Mouse (Mus musculus) right cerebral cortex, adult 2 months (tissue): ENCODE results near the gene Golga2.
A peak's percentile ranks its signal among the peaks of the same experiment; 100 is the strongest.

Source experiments
- DNase-seq, 2 experiments: peaks; one replicate each; pipeline ENCODE4 v3.0.0; 2021 to 2022; ENCODE audit warnings: low spot score in 2 of 2

Gene Golga2

GRCm38 (mm10) chr2:32342539-32343350, 55.6 kb downstream of the Golga2 start:
- peak; percentile 84 to 86 for DNase-seq

- DNase-seq, result peak in 1 of 2 experiments; percentile 38
Observed at GRCm38 (mm10) chr2:32343351-32343671, 56.1 kb downstream of the Golga2 start.

- peak; percentile 69 to 70 for DNase-seq
Observed at GRCm38 (mm10) chr2:32344056-32344455, 56.9 kb downstream of the Golga2 start.

DNA sequence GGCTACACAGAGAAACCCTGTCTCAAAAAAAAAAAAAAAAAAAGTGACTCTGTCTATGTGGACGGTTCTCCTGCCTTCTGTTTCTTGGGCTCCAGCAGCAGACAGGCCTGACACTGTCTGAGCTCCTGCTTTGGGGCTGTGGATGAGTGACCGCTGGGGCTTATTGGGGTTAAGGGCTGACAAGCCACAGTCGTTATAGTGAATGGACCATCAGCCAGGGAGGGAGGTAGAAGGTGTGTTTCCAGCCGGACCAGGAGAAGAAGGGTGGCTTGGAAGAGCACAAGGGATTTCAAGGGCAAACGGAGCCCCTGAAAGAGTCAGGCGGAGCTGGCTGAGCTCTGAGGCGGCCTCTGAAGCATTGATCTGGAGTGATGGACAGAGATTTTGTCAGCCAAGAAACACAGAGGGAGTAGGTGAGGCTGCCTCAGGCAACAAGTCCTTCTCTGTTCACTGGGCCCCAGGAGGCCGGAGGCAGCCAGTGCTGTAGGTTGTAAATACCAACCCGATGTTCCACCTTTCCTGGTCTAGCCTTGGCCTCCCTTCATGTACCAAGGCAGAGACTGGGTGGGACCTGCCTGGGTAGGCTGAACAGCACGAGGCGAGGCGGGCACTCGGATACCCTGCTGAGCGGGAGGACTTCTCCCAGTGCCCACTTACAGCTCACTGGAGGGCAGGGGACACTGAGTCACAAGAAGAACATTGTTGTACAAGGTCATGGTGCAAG, 57.6 kb downstream of the Golga2 start:
- DNase-seq, result no peak

DNA sequence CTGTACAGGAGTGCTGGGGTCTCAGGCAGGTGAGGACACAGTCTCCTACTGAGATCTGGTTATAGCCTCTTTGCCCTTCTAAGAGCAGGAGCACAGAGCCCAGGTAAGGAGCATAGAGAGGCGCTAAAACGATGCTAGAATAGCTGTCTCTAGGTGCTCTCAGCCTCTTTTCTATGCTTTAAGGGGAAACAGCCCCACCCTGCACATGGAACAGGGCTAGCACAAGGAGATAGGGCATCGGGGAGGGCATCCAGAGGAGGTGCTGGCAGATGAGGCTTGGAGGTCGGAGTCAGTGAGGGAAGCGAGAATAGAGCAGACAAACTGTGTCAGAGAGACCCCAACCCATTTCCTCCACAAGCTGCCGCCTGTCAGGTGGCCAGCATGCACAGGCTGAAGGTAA, 59.8 kb downstream of the Golga2 start:
- no peak for DNase-seq

DNA sequence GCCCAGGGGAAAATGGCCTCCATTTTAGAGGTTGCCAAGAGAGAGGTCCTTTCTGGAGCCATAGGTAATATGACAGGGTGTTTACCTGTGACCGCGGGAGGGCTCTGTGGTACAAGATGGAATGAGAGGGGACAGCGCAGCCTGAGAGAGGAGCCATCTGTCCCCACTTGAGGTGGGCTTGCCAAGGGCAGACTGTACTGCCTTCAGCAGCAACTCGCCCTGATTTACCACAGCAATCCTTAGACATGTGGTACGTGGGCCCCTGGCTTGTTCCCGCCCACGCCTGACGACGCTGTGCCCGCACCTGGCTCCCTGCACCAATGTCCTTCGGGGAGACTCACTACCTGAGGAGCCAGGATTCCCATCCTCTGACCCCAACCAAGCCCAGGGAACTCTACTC, 61.1 kb downstream of the Golga2 start:
- peak; percentile 75 to 76 for DNase-seq

DNA sequence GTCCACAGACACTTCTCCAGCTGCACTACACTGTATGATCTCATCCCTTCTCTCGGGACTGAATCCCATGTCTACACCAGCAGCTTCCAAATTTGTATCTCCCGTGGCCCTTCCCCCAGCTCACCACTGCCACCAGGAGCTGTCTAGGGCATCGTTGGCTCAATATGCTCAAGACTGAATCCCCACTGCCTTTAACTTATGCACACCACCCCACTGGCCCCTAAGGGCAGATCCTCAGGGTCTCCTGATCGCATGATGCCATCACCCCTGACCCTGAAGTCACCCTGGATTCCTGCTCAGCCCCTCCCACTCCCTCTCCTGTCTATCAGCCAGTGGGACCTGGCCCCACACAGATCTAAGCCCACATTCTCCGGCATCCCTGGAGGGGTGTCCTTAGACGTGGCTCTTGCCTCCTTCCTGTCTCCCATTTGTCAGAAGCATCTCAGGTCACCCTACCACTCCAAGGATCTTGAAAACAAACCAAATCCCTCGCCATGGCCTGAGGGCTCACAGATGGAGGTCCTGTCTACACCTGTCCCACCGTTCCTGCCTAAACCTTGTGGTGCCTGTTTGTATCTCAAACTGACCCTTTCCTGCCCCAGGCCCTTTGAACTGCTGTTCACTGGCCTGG, 62.6 kb downstream of the Golga2 start:
- peak; percentile 63 to 72 for DNase-seq

GRCm38 (mm10) chr2:32350471-32351051, 63.4 kb downstream of the Golga2 start:
- peak in 1 of 2 experiments; percentile 26 for DNase-seq

DNA sequence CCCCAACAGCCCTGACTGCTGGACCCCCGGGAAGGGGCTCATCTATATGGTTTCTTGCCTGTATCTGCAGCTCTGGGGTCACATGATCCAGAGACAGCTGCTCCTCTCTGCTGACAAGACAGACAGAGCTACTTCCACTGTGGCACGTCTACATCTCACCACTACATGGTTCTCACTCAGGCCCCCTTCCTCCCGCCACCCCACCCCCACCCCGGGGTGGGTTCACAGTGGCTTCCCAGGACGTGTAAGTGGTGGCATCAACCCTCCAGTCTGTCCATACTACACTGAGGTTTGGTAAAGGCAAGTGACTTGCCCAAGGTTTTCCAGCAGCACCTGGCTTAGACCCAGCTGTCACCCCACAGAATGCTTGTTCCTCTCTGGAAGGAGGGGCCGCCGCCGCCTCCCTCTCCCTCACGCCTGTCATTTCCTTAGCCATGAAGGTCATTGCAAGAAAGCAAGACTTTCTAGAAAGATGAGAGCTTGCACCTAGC, 64.3 kb downstream of the Golga2 start:
- DNase-seq, result peak; percentile 60 to 63

- peak; percentile 53 to 59 for DNase-seq
Observed at GRCm38 (mm10) chr2:32352151-32353006, 65.2 kb downstream of the Golga2 start, which contains the start of gene Ciz1. Gene Ciz1, plus strand, starts transcription at chr2:32352327.

- DNase-seq, result peak; percentile 96
Observed at GRCm38 (mm10) chr2:32353007-32353542, 65.9 kb downstream of the Golga2 start, which contains the start of gene Dnm1. Gene Dnm1, minus strand, starts transcription at chr2:32353338.

- DNase-seq, result no peak
Observed at GRCm38 (mm10) chr2:32353836-32354235, 66.7 kb downstream of the Golga2 start.

DNA sequence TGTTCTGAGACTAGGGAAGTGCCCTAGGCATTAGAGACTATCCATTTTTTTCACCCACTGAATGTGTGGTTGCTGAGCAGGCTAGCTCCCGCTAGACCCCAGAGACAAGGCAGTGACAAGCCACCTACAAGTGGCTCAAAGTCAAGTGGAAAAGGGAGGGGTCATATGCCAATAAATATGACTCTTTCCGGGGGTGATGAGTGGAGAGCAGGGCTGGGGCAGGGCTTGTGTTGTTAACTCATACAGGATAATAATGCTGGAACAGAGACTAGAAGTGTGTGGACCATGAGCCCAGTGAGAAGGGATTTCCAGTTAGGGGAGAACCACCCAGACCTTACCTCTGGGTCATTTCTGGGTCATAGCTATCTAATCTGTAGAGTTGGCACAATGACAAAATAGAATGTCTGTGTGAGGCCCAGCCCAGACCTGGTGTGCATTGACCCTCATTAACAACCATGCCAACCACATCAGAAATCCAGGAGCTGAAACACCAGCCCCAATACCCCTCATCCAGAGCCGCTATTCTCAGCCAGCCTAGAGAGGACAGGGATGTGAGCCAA, 67.2 kb downstream of the Golga2 start:
- no peak for DNase-seq

DNA sequence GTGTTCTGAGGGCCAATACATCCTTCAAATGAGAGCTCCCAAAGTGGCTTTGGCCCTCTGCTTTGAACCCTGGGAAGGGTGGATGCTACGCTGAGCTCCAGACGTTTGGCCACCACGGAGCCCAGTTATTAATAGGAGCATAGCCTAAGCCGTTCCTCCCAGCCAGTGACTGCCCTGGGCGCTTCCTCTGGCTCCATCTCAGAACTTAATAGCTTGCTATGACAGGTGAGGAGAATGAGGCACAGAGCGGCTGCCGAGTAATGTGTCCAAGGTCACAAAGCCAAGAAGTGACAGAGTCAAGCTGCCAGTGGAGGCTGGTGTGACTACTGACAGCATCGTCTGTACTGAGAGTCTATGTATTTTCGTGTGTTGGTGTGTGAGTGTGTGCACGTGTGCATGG, 69.0 kb downstream of the Golga2 start:
- no peak for DNase-seq
